7 mouse cellular contexts compared by ENCODE assay signal in genomic region chr1:156302911-156303749, GRCm38 (mm10). TPM values are rescaled to one million over a fixed set of nuclear protein-coding genes. Genes with fewer than 3 reads are reported as not detected.
DNase-seq lines count a peak whose midpoint lies in the region; ATAC-seq and TF ChIP-seq lines count a peak whose summit lies in the region.

Gene Tdrd5, minus strand, starts transcription at chr1:156303664.

- no peak within 1 kb of the TSS for H3K27ac ChIP-seq in ES-E14 (ENCODE audit: insufficient read depth, low read depth, low read length, poor library complexity, severe bottlenecking)
- no peak within 1 kb of the TSS for H3K27ac ChIP-seq in small intestine, adult 2 months (ENCODE audit: insufficient read depth, low read depth, low read length)

- H3K4me3 ChIP-seq in ES-E14 (ENCODE audit: insufficient read depth in 1 of 2, low read depth in 1 of 2, low read length in 2 of 2, poor library complexity in 1 of 2, severe bottlenecking in 1 of 2), result peak within 1 kb of the TSS; percentile 81 to 84
- H3K4me3 ChIP-seq in small intestine, adult 2 months (ENCODE audit: low read depth, low read length), result peak within 1 kb of the TSS; percentile 71

- peak; percentile 47 for DNase-seq in CD4-positive, CD25-positive, alpha-beta regulatory T cell, adult 2 months (ENCODE audit: low read depth, low spot score)
- peak; percentile 31 for DNase-seq in ES-E14 (ENCODE audit: low read depth, low spot score)
- peak; percentile 57 for DNase-seq in embryo, embryonic 10 days (ENCODE audit: low spot score)
- peak; percentile 19 for DNase-seq in heart, postnatal 4 days
- peak; percentile 54 to 65 for DNase-seq in layer of hippocampus, postnatal 36 days

- in situ Hi-C loops in ES-E14 (cut with MboI; ENCODE audit: low sequenced_read_pairs in 2 of 2, unreplicated experiment in 2 of 2), result no loop called here

- 1% methylated on average over 84 of the region's 85 CpGs for WGBS in small intestine, adult 2 months

- peaks cover 24% of the 10 kb centered on the region for H3K27me3 ChIP-seq in small intestine, adult 2 months (ENCODE audit: control insufficient read depth, insufficient read depth, low read length)

- no peaks in the 10 kb centered on the region for H3K36me3 ChIP-seq in ES-E14 (ENCODE audit: control insufficient read depth, insufficient read depth, low read length, poor library complexity, severe bottlenecking)
- no peaks in the 10 kb centered on the region for H3K36me3 ChIP-seq in small intestine, adult 2 months (ENCODE audit: control insufficient read depth, insufficient read depth, low read length)

- 0 out of 4 replicates have a peak, but pooled peaks cover 0 to 2% of the 10 kb centered on the region in 2 experiments for H3K4me1 ChIP-seq in ES-E14 (ENCODE audit: control insufficient read depth in 2 of 2, insufficient read depth in 2 of 2, low read length in 2 of 2, poor library complexity in 1 of 2)
- peaks cover 6% of the 10 kb centered on the region; the same call in 1 of the 2 replicates for H3K4me1 ChIP-seq in small intestine, adult 2 months (ENCODE audit: control insufficient read depth, insufficient read depth, insufficient read length, low read length)

- TF ChIP-seq POLR2A in small intestine, adult 2 months (IDR thresholded peaks at IDR 0.05; ENCODE audit: low read depth, low read length), result no peak

- H3K9me3 ChIP-seq in ES-E14 (ENCODE audit: control insufficient read depth, insufficient read depth, low read depth, low read length), result no peaks in the 10 kb centered on the region

- H3K9ac ChIP-seq in ES-E14 (ENCODE audit: insufficient read depth, low read depth, low read length, poor library complexity, severe bottlenecking), result peak within 1 kb of the TSS; percentile 78

- ATAC-seq in megakaryocyte progenitor cell, adult 5-6 weeks (replicated peaks; ENCODE audit: poor library complexity), result peak; percentile 34

- TF ChIP-seq CTCF in small intestine, adult 2 months (IDR thresholded peaks at IDR 0.05; ENCODE audit: extremely low read depth, insufficient read length, insufficient replicate concordance, low read depth, low read length), result no peak

TF ChIP-seq in ES-E14, 5 proteins besides CTCF, POLR2A, EP300 and RAD21:
- no peak for TF ChIP-seq HCFC1 (IDR thresholded peaks at IDR 0.05; ENCODE audit: borderline replicate concordance, insufficient read depth, low read length)
- TF ChIP-seq MAFK (IDR thresholded peaks at IDR 0.05; ENCODE audit: insufficient read depth, low read depth, low read length), result no peak
- no peak for TF ChIP-seq ZC3H11A (IDR thresholded peaks at IDR 0.05; ENCODE audit: borderline replicate concordance, low read depth, low read length)
- TF ChIP-seq ZNF384 (IDR thresholded peaks at IDR 0.05; ENCODE audit: low read depth, low read length), result no peak

RNA-seq across cellular contexts. Expression of gene Tdrd5, which starts in this region (rescaled TPM):
- total RNA-seq in ES-E14 (2012; rRNA removed), result 1.6 and 1.7 TPM in 2 replicates
- total RNA-seq in heart, postnatal 4 days (2021), result under 1 TPM in 1 of 2 experiments, not detected in 1; 0.10 TPM
- total RNA-seq in layer of hippocampus, postnatal 36 days (2021), result 1 to 10 TPM; 6.7 to 8.3 TPM
- total RNA-seq in megakaryocyte progenitor cell, adult 5-6 weeks (2015), result 0.05 TPM in 1 of 2 replicates, not detected in the other
- 0.07 TPM in 1 of 2 replicates, not detected in the other for total RNA-seq in megakaryocyte progenitor cell, adult 5-6 weeks (2017)
- not detected in 2 replicates for polyA plus RNA-seq in small intestine, adult 2 months (2012; rRNA removed)

Comparison
In these comparisons a context has a peak if more than half of its experiments do, and no peak if none do; other contexts are left out.
1. Peak in DNase-seq in heart, postnatal 4 days; RNA of the gene not detected or under 1 TPM.
2. Peak in ATAC-seq in megakaryocyte progenitor cell, adult 5-6 weeks; RNA of the gene not detected or under 1 TPM.